Mouse (Mus musculus): ENCODE measurements around the gene Nabp2.

Gene Nabp2

DNA sequence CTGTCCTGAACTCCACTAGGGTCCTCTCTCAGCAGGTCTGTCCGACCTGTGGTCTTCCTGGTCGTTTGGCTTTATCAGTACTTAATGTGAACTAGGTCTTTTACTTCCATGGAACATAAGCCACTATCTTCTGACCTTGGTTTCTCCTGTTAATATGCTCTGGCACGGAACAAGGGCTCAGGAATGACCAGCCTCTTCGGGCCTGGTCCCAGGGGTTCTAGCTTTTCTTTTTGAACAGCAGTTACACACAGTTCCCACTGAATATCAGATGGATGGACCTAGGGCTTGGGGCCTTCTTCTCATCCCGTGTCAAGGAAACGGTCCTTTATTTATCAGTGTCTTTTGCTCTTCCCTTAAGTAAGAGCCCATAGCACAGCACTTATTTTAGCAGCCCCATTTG is 49.5 kb downstream of the Nabp2 start:
- DNase-seq (ENCODE audit: low read depth in 2 of 2, low spot score in 2 of 2): no peak

DNA sequence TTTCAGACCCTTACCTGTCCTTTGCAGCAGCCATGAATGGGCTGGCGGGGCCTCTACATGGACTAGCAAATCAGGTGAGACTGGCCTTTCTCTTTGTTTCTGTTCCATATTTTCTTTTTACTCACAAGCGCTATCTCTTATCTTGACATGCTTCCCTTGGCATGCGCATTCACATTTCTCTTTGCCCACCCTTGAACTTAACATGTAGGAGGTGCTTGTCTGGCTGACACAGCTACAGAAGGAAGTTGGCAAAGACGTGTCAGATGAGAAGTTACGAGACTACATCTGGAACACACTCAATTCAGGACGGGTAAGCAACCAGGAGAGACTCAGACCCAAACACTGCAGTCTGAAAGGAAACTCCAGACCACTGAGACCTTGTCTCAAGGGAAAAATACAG is 52.1 kb downstream of the Nabp2 start:
- DNase-seq (ENCODE audit: low read depth in 2 of 2, low spot score in 2 of 2): no peak

DNA sequence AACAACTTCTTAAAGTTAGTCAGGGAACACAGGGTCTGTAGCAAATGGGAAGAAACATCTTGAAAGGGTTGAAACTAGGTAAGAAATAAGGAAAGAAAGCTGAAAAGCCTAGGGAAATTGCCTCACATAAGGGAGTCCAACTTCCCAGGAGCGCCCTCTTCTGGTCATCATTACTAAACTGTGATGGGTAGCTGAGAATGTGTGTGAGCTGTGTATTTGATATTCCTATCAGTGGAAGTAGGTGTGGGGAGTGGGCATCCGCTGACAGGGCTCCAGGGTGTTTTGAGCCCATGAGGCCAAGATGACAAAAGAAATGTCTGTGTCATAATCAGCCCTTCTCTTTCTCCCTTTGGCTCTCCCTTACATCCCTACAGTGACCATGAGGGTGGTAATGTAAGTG is 52.5 kb downstream of the Nabp2 start:
- peak; percentile 55 to 61 for DNase-seq (ENCODE audit: low read depth in 2 of 2, low spot score in 2 of 2)

Data from CD8-positive naive resting alpha-beta T cell, adult 2 months (primary cell).